Mouse (Mus musculus) heart, postnatal 0 days (tissue): Measurements from ENCODE around the gene Il18r1. TPM values are rescaled to one million over a fixed set of nuclear protein-coding genes. Genes with fewer than 3 reads are reported as not detected.

Source experiments
- ATAC-seq: fragments of 200-750 bp; cut with Nextera tagmentation; 2 replicates; pipeline ENCODE4 v1.8.0; 2017; ENCODE audit warnings: low read depth, moderate number of reproducible peaks, moderate library complexity; ENCODE audit not compliant: insufficient read depth
- DNase-seq: peaks from one replicate; pipeline ENCODE4 v3.0.0-alpha.2; 2016; ENCODE audit warnings: low spot score
- H3K27ac ChIP-seq: fragments of 300-500 bp; sonication (generic); 2 replicates; pipeline ENCODE4 v1.5.1; 2014; ENCODE audit warnings: low read depth, mild to moderate bottlenecking
- H3K27me3 ChIP-seq: fragments of 300-500 bp; sonication (generic); 2 replicates; pipeline ENCODE4 v1.6.1; 2014; ENCODE audit warnings: low read length, mixed read lengths; ENCODE audit not compliant: control insufficient read depth, insufficient read depth
- H3K36me3 ChIP-seq: fragments of 300-500 bp; sonication (generic); replicated peaks from 2 replicates; pipeline ENCODE4 v1.6.1; 2014; ENCODE audit warnings: low read length, mixed read lengths; ENCODE audit not compliant: control insufficient read depth, insufficient read depth
- H3K4me1 ChIP-seq: fragments of 300-500 bp; sonication (generic); 2 replicates; pipeline ENCODE4 v1.6.1; 2014; ENCODE audit warnings: antibody characterized with exemption; ENCODE audit not compliant: control insufficient read depth, insufficient read depth
- H3K4me2 ChIP-seq: fragments of 300-500 bp; sonication (generic); 2 replicates; pipeline ENCODE4 v1.6.1; 2014; ENCODE audit warnings: low read depth, mild to moderate bottlenecking, low read length, moderate library complexity
- H3K4me3 ChIP-seq: fragments of 300-500 bp; sonication (generic); 2 replicates; pipeline ENCODE4 v1.5.1; 2014; ENCODE audit warnings: low read depth, low read length
- H3K9ac ChIP-seq: fragments of 300-500 bp; sonication (generic); replicated peaks from 2 replicates; pipeline ENCODE4 v1.6.1; 2014; ENCODE audit warnings: low read depth, low read length, mixed read lengths
- H3K9me3 ChIP-seq: fragments of 300-500 bp; sonication (generic); replicated peaks from 2 replicates; pipeline ENCODE4 v1.6.1; 2016; ENCODE audit warnings: low read length; ENCODE audit not compliant: control insufficient read depth
- CTCF ChIP-seq: IDR thresholded peaks from 2 replicates; pipeline ENCODE4 v1.5.1; 2016; ENCODE audit warnings: antibody characterized with exemption, control low read depth, low read depth
- EP300 ChIP-seq: IDR thresholded peaks from 2 replicates; pipeline ENCODE4 v1.6.1; 2016; ENCODE audit warnings: antibody characterized with exemption, low read depth
- WGBS: fragments of 180-500 bp; shearing (Covaris S2); extraction: QIAGEN DNeasy Blood & Tissue Kit; methylation state at CpG from one replicate; pipeline ENCODE4 v1.1.7; 2014; 5-methylcytosine and 5-hydroxymethylcytosine counted together
- polyA plus RNA-seq: library from polyadenylated mRNA; unstranded; fragments of >200 nt; fragmentation: Nextera tagmentation; extraction: Ambion mirVana; gene quantifications from 2 replicates; pipeline ENCODE4 v1.2.1, GENCODE M21; 2015
- total RNA-seq: library from RNA; depleted of rRNA; stranded (reverse); fragments of >200 nt; gene quantifications from 2 replicates; pipeline ENCODE4 v1.2.3, GENCODE M21; 2014; ENCODE audit warnings: low replicate concordance

The Il18r1 gene
- total and polyA plus RNA-seq, 2 experiments from 2014 or later: 0.46 to 0.97 TPM

DNA sequence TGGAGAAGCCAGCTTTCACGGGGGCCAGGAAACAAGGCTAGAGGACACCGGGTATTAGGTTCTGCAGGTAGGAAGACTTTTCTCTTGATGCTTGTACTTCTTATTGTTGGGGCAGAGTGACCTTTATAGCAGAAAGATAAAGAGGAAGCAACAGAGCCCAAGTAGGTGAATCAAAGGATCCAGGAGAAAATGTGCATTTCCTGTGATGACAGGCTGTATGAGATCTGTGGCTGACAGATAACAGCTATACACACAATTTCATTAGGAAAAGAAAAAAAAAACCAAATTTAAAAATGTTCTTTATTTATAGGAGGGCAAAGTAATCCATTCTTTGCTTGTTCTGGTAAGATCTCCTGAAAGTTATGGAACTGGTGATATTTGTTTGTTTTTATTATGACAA, 28.0 kb upstream of the Il18r1 start:
- no peak overlapping the region for H3K9ac ChIP-seq
- H3K4me3 ChIP-seq: no peak overlapping the region
- H3K4me1 ChIP-seq: no peaks in the 10 kb centered on the region
- DNase-seq (no peak), ATAC-seq (no peak)
- TF ChIP-seq CTCF: no peak
- H3K4me2 ChIP-seq: no peak overlapping the region
- no peak overlapping the region for H3K27ac ChIP-seq
- H3K9me3 ChIP-seq: no peaks in the 10 kb centered on the region
- no peaks in the 10 kb centered on the region for H3K27me3 ChIP-seq
- H3K36me3 ChIP-seq: no peaks in the 10 kb centered on the region
- WGBS: 70% methylated on average over 2 of the region's 2 CpGs

DNA sequence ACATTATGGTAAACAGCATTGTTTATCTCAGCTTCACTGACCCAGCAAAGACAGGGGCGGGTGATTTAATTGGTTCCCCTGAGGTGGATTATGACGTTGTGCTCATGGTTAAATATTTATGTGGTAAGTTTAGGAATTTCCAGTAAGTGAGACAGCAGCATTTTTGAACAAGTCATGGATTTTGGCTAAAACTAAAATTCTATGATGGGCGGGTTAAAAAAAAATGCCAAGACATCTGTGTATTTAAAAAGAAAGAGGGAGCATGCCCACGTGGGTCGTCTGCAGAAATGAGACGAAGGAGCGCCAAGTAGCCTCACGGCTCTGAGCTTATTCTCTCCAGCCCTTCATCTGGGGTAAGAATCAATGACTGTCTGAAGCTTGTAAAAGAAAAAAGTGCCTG, 25.8 kb upstream of the Il18r1 start:
- no peak overlapping the region for H3K4me2 ChIP-seq
- no peaks in the 10 kb centered on the region for H3K27me3 ChIP-seq
- no peak for TF ChIP-seq CTCF
- no peak for TF ChIP-seq EP300
- H3K9me3 ChIP-seq: no peaks in the 10 kb centered on the region
- DNase-seq: no peak
- no peak for ATAC-seq
- H3K27ac ChIP-seq: no peak overlapping the region
- no peak overlapping the region for H3K4me3 ChIP-seq
- 78% methylated on average over 8 of the region's 8 CpGs for WGBS
- no peaks in the 10 kb centered on the region for H3K36me3 ChIP-seq
- H3K4me1 ChIP-seq: no peaks in the 10 kb centered on the region
- H3K9ac ChIP-seq: no peak overlapping the region

DNA sequence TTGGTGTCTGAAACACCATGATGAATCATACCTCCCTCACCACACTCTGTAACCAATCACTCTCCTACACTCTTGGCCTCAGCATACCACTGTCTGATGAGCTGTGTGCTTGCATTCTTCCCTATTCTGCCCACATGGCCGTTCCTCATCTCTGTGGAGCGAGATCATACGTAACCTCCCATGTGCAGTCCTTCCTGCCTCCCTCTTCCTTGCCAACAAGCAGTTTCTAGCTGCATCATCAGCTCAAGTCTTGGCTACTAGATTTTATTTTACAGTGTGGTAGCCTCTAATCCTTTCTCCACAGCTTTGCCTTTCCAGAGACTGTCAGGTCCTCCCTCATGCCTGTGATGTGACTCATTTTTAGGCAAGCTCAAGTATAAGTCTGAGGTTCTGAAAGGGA, 20.6 kb upstream of the Il18r1 start:
- H3K4me2 ChIP-seq: no peak overlapping the region
- H3K27me3 ChIP-seq: no peaks in the 10 kb centered on the region
- H3K36me3 ChIP-seq: no peaks in the 10 kb centered on the region
- ATAC-seq: no peak
- DNase-seq: no peak
- TF ChIP-seq EP300 (no peak), CTCF (no peak)
- no peaks in the 10 kb centered on the region for H3K9me3 ChIP-seq
- no peak overlapping the region for H3K4me3 ChIP-seq
- H3K4me1 ChIP-seq: no peaks in the 10 kb centered on the region
- 65% methylated on average over 3 of the region's 3 CpGs for WGBS
- H3K9ac ChIP-seq: no peak overlapping the region
- no peak overlapping the region for H3K27ac ChIP-seq

DNA sequence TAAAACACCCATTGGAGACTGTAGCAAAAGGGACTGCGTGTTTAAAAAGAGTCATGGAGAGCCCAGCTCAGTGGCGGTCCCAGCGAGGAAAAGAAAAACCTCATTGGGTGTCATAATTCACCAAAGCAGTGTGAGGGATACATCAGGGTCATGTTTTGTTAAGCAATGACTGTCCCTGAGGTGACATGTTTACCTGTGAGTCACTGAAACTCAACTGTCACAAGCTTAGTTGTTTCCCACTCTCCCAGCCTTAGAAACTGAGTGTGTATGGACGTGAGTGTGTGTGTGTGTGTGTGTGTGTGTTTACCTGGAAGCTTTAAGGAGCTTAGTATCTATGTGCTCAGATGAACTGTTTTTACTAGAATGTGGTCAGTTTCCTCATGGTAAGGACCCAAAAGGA, 2.0 kb downstream of the Il18r1 start:
- Histone ChIP-seq H3K9me3 (no peaks in the 10 kb centered on the region), H3K36me3 (no peaks in the 10 kb centered on the region), H3K27me3 (no peaks in the 10 kb centered on the region), H3K4me3 (no peak overlapping the region), H3K27ac (no peak overlapping the region), H3K4me2 (no peak overlapping the region), H3K4me1 (0 out of 2 replicates have a peak, but pooled peaks cover 3% of the 10 kb centered on the region), H3K9ac (no peak overlapping the region)
- WGBS: 82% methylated on average over 4 of the region's 4 CpGs
- ATAC-seq (no peak), DNase-seq (no peak)
- TF ChIP-seq CTCF (no peak), EP300 (no peak)

DNA sequence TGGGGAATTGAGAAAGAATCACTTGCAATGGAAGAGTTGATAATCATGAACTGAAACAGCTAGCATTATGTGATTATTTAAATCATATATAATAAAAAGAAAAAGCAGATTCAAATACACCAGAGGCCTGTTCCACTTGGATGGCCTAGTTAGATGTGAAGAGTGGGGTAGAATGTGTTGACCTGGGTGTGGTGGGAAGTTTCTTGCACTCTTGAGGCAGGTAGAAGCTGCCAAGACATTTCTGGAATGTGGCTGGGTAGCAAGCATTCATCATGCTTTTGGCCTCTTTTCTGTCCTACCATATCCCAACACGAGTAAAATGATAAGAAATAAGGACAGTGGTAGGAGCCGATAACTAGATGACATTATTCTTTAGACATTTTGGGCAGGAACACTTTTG, 3.5 kb downstream of the Il18r1 start:
- Histone ChIP-seq H3K27ac (no peak overlapping the region), H3K9ac (no peak overlapping the region)
- WGBS: 36% methylated on average over 2 of the region's 2 CpGs

DNA sequence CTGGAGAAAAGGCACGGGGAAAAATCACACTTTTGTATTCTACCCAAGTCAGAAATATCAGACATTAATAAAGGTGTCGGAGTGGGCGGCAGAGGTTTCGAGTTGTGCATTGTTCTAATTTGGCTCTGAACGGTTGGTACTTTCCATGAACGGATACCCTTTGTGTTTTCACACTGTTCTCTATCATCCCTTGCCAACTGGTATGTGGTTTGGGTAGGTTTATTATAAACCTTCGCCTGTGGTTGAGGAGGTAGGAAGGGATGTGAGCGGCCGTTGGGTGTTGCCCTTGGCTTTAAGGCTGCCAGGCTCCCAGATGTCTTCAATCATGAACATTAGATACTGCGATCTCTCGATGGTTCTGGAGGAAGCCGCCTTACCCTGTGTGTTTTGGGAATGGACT, 4.5 kb downstream of the Il18r1 start:
- 78% methylated on average over 12 of the region's 12 CpGs for WGBS
- ATAC-seq (no peak), DNase-seq (no peak)
- Histone ChIP-seq H3K4me2 (no peak overlapping the region), H3K36me3 (no peaks in the 10 kb centered on the region), H3K4me3 (no peak overlapping the region), H3K27ac (no peak overlapping the region), H3K9me3 (no peaks in the 10 kb centered on the region), H3K27me3 (no peaks in the 10 kb centered on the region), H3K4me1 (0 out of 2 replicates have a peak, but pooled peaks cover 3% of the 10 kb centered on the region), H3K9ac (no peak overlapping the region)
- no peak for TF ChIP-seq EP300
- TF ChIP-seq CTCF: no peak

More for the DNA sequence above, 3.5 kb downstream of the Il18r1 start:
- ATAC-seq (no peak), DNase-seq (no peak)
- Histone ChIP-seq H3K4me1 (0 out of 2 replicates have a peak, but pooled peaks cover 3% of the 10 kb centered on the region), H3K36me3 (no peaks in the 10 kb centered on the region), H3K4me3 (no peak overlapping the region), H3K27me3 (no peaks in the 10 kb centered on the region), H3K4me2 (no peak overlapping the region), H3K9me3 (no peaks in the 10 kb centered on the region)
- no peak for TF ChIP-seq EP300
